Mouse (Mus musculus) erythroblast, embryonic 14.5 days (primary cell): ENCODE measurements around the gene Tmem255b.

Source experiments
- GATA1 ChIP-seq: IDR thresholded peaks from 2 replicates; pipeline ENCODE4 v1.6.1; 2012; ENCODE audit warnings: low read length, inconsistent platforms, mixed read lengths
- TAL1 ChIP-seq: IDR thresholded peaks from 3 replicates; pipeline ENCODE4 v1.6.1; 2012; ENCODE audit warnings: low read length, inconsistent platforms, mixed read lengths

- TF ChIP-seq TAL1 = no peak
- TF ChIP-seq GATA1 = no peak
Observed at GRCm38 (mm10) chr8:13461085-13461765, 26.2 kb downstream of the Tmem255b start.
